Mouse (Mus musculus) CH12F3 (cell line): ENCODE results near the gene Trpm1.

Experiments used
- in situ Hi-C: fragments of 300-500 bp; cut with MboI; formaldehyde crosslinking; loops from 2 replicates; pipeline ENCODE4 v1.14.3; 2020; ENCODE audit warnings: low sequenced_read_pairs

Trpm1 gene

GRCm38 (mm10) chr7:64163086-64163485, 9.5 kb downstream of the Trpm1 start:
- in situ Hi-C loops: loop anchor here (10.0 kb wide), 1 partner anchor 162 kb away; no protein-coding TSS in a partner anchor

- in situ Hi-C loops: loop anchor here (10.0 kb wide), 1 partner anchor 161 kb away; no protein-coding TSS in a partner anchor
Measured at GRCm38 (mm10) chr7:64163890-64164289, 10.3 kb downstream of the Trpm1 start.

GRCm38 (mm10) chr7:64164997-64165396, 11.4 kb downstream of the Trpm1 start:
- in situ Hi-C loops: loop anchor here (10.0 kb wide), 1 partner anchor 160 kb away; no protein-coding TSS in a partner anchor

GRCm38 (mm10) chr7:64166025-64166424, 12.4 kb downstream of the Trpm1 start:
- in situ Hi-C loops: loop anchor here (10.0 kb wide), 1 partner anchor 159 kb away; no protein-coding TSS in a partner anchor

GRCm38 (mm10) chr7:64166724-64167123, 13.1 kb downstream of the Trpm1 start:
- in situ Hi-C loops: loop anchor here (10.0 kb wide), 1 partner anchor 158 kb away; no protein-coding TSS in a partner anchor

GRCm38 (mm10) chr7:64179310-64179709, 25.7 kb downstream of the Trpm1 start:
- in situ Hi-C loops: no loop called here

GRCm38 (mm10) chr7:64185203-64185931, 31.7 kb downstream of the Trpm1 start:
- in situ Hi-C loops: no loop called here

GRCm38 (mm10) chr7:64185932-64186312, 32.3 kb downstream of the Trpm1 start:
- in situ Hi-C loops: no loop called here

GRCm38 (mm10) chr7:64192261-64192943, 38.8 kb downstream of the Trpm1 start:
- in situ Hi-C loops: no loop called here

- in situ Hi-C loops: no loop called here
Measured at GRCm38 (mm10) chr7:64193476-64193875, 39.8 kb downstream of the Trpm1 start.

GRCm38 (mm10) chr7:64196114-64196513, 42.5 kb downstream of the Trpm1 start:
- in situ Hi-C loops: no loop called here

- in situ Hi-C loops: no loop called here
Measured at GRCm38 (mm10) chr7:64208700-64209099, 55.1 kb downstream of the Trpm1 start.

- in situ Hi-C loops: no loop called here
Measured at GRCm38 (mm10) chr7:64212870-64213269, 59.2 kb downstream of the Trpm1 start.

GRCm38 (mm10) chr7:64214066-64214465, 60.4 kb downstream of the Trpm1 start:
- in situ Hi-C loops: no loop called here

GRCm38 (mm10) chr7:64215613-64216012, 62.0 kb downstream of the Trpm1 start:
- in situ Hi-C loops: no loop called here

GRCm38 (mm10) chr7:64217428-64217827, 63.8 kb downstream of the Trpm1 start:
- in situ Hi-C loops: no loop called here

GRCm38 (mm10) chr7:64219765-64220164, 66.1 kb downstream of the Trpm1 start:
- in situ Hi-C loops: no loop called here

- in situ Hi-C loops: no loop called here
Measured at GRCm38 (mm10) chr7:64223215-64223614, 69.6 kb downstream of the Trpm1 start.

GRCm38 (mm10) chr7:64226339-64227194, 72.9 kb downstream of the Trpm1 start:
- in situ Hi-C loops: no loop called here

GRCm38 (mm10) chr7:64227586-64227985, 74.0 kb downstream of the Trpm1 start:
- in situ Hi-C loops: no loop called here

- in situ Hi-C loops: no loop called here
Measured at GRCm38 (mm10) chr7:64228300-64228699, 74.7 kb downstream of the Trpm1 start.
